Mouse (Mus musculus) urinary bladder, postnatal 0 days (tissue): Measurements from ENCODE around the gene Cartpt. TPM values are rescaled to one million over a fixed set of nuclear protein-coding genes. Genes with fewer than 3 reads are reported as not detected.

Source experiments
- polyA plus RNA-seq: library from polyadenylated mRNA; unstranded; fragments of >200 nt; fragmentation: Nextera tagmentation; extraction: Ambion mirVana; gene quantifications from 2 replicates; pipeline ENCODE4 v1.2.1, GENCODE M21; 2015

Gene Cartpt
- 2.5 and 3.4 TPM in 2 replicates for polyA plus RNA-seq

GRCm38 (mm10) chr13:99900965-99901364 is at the start of gene Cartpt:
TSS of gene Cartpt (minus strand) at chr13:99901091.

Other genes starting within 250 kb of the Cartpt start
- gene Mccc2, start 114.5 kb upstream of the Cartpt start, polyA plus RNA-seq: 20.7 and 24.2 TPM in 2 replicates
- 16.5 and 18.3 TPM in 2 replicates for gene Bdp1, start 203.0 kb upstream of the Cartpt start, polyA plus RNA-seq
- gene Serf1, start 206.9 kb upstream of the Cartpt start, polyA plus RNA-seq: 76.2 and 90.1 TPM in 2 replicates
- gene Smn1, start 223.8 kb upstream of the Cartpt start, polyA plus RNA-seq: 41.6 and 50.9 TPM in 2 replicates